Mouse (Mus musculus): ENCODE data around the gene Evi5l.

The Evi5l gene

GRCm38 (mm10) chr8:4165852-4166751 is at the start of gene Evi5l:
Gene Evi5l, plus strand, starts transcription at chr8:4166567.
- DNase-seq = peak; percentile 100

GRCm38 (mm10) chr8:4133798-4134197 is 32.6 kb upstream of the Evi5l start, which contains the start of gene Cd209g:
Gene Cd209g, plus strand, starts transcription at chr8:4134098.
- DNase-seq = no peak

GRCm38 (mm10) chr8:4139660-4140646 is 26.4 kb upstream of the Evi5l start:
- DNase-seq = peak; percentile 89

- peak; percentile 24 for DNase-seq
Observed at GRCm38 (mm10) chr8:4141721-4142120, 24.6 kb upstream of the Evi5l start.

GRCm38 (mm10) chr8:4147272-4147671 is 19.1 kb upstream of the Evi5l start:
- no peak for DNase-seq

GRCm38 (mm10) chr8:4154878-4155277 is 11.5 kb upstream of the Evi5l start:
- DNase-seq = no peak

GRCm38 (mm10) chr8:4162786-4163185 is 3.6 kb upstream of the Evi5l start:
- DNase-seq = no peak

GRCm38 (mm10) chr8:4165176-4165851 is 1.1 kb upstream of the Evi5l start:
- DNase-seq = peak; percentile 18

- DNase-seq = no peak
Observed at GRCm38 (mm10) chr8:4166881-4167525, 636 bp downstream of the Evi5l start.

GRCm38 (mm10) chr8:4167918-4168317 is 1.6 kb downstream of the Evi5l start:
- DNase-seq = no peak

GRCm38 (mm10) chr8:4172486-4172885 is 6.1 kb downstream of the Evi5l start:
- no peak for DNase-seq

- no peak for DNase-seq
Observed at GRCm38 (mm10) chr8:4174018-4174417, 7.7 kb downstream of the Evi5l start.

- no peak for DNase-seq
Observed at GRCm38 (mm10) chr8:4183409-4183808, 17.0 kb downstream of the Evi5l start.

- DNase-seq = no peak
Observed at GRCm38 (mm10) chr8:4186151-4186550, 19.8 kb downstream of the Evi5l start.

- no peak for DNase-seq
Observed at GRCm38 (mm10) chr8:4188605-4189004, 22.2 kb downstream of the Evi5l start.

- no peak for DNase-seq
Observed at GRCm38 (mm10) chr8:4189031-4189722, 22.8 kb downstream of the Evi5l start.

- DNase-seq = no peak
Observed at GRCm38 (mm10) chr8:4192305-4192704, 25.9 kb downstream of the Evi5l start.

- peak; percentile 90 for DNase-seq
Observed at GRCm38 (mm10) chr8:4192807-4193587, 26.6 kb downstream of the Evi5l start.

GRCm38 (mm10) chr8:4193588-4193894 is 27.2 kb downstream of the Evi5l start:
- DNase-seq = no peak

- no peak for DNase-seq
Observed at GRCm38 (mm10) chr8:4201321-4201720, 35.0 kb downstream of the Evi5l start.
